Mouse (Mus musculus): Measurements from ENCODE around the gene Prdx5. TPM values are rescaled to one million over a fixed set of nuclear protein-coding genes. Genes with fewer than 3 reads are reported as not detected.
A peak's percentile ranks its signal among the peaks of the same experiment; 100 is the strongest.

Prdx5 gene
- polyA plus RNA-seq, 1 experiment: 2,285 TPM

GRCm38 (mm10) chr19:6877965-6878364, 31.9 kb downstream of the Prdx5 start:
- TF ChIP-seq POLR2A (IDR thresholded peaks at IDR 0.05; ENCODE audit: low read depth, low read length) (no peak), CTCF (conservative IDR thresholded peaks at IDR 0.05; ENCODE audit: insufficient read depth, insufficient read length, low read depth, low read length) (no peak)
- no peak overlapping the region for H3K27ac ChIP-seq (ENCODE audit: insufficient read depth, low read depth, low read length)
- H3K4me3 ChIP-seq (ENCODE audit: insufficient read depth, low read depth, low read length): no peak overlapping the region
- DNase-seq: no peak
- no peaks in the 10 kb centered on the region for H3K27me3 ChIP-seq (replicated peaks; ENCODE audit: control insufficient read depth, insufficient read depth, low read length)
- H3K4me1 ChIP-seq (ENCODE audit: control insufficient read depth, insufficient read depth, low read length): no peaks in the 10 kb centered on the region
- WGBS: 88% methylated on average over 4 of the region's 4 CpGs
- no peaks in the 10 kb centered on the region for H3K36me3 ChIP-seq (ENCODE audit: control insufficient read depth, insufficient read depth, low read length)

GRCm38 (mm10) chr19:6876799-6877198, 33.1 kb downstream of the Prdx5 start:
- TF ChIP-seq POLR2A (IDR thresholded peaks at IDR 0.05; ENCODE audit: low read depth, low read length) (no peak), CTCF (conservative IDR thresholded peaks at IDR 0.05; ENCODE audit: insufficient read depth, insufficient read length, low read depth, low read length) (no peak)
- Histone ChIP-seq H3K36me3 (ENCODE audit: control insufficient read depth, insufficient read depth, low read length) (no peaks in the 10 kb centered on the region), H3K4me3 (ENCODE audit: insufficient read depth, low read depth, low read length) (no peak overlapping the region), H3K4me1 (ENCODE audit: control insufficient read depth, insufficient read depth, low read length) (peaks cover 5% of the 10 kb centered on the region), H3K27me3 (replicated peaks; ENCODE audit: control insufficient read depth, insufficient read depth, low read length) (no peaks in the 10 kb centered on the region), H3K27ac (ENCODE audit: insufficient read depth, low read depth, low read length) (no peak overlapping the region)
- DNase-seq: no peak

- H3K36me3 ChIP-seq (ENCODE audit: control insufficient read depth, insufficient read depth, low read length): no peaks in the 10 kb centered on the region
- WGBS: 84% methylated on average over 6 of the region's 6 CpGs
- H3K27ac ChIP-seq (ENCODE audit: insufficient read depth, low read depth, low read length): no peak overlapping the region
- no peaks in the 10 kb centered on the region for H3K27me3 ChIP-seq (replicated peaks; ENCODE audit: control insufficient read depth, insufficient read depth, low read length)
- TF ChIP-seq POLR2A (IDR thresholded peaks at IDR 0.05; ENCODE audit: low read depth, low read length) (no peak), CTCF (conservative IDR thresholded peaks at IDR 0.05; ENCODE audit: insufficient read depth, insufficient read length, low read depth, low read length) (no peak)
- no peak overlapping the region for H3K4me3 ChIP-seq (ENCODE audit: insufficient read depth, low read depth, low read length)
- no peak for DNase-seq
- peaks cover 15% of the 10 kb centered on the region for H3K4me1 ChIP-seq (ENCODE audit: control insufficient read depth, insufficient read depth, low read length)
These were observed 34.1 kb downstream of the Prdx5 start for GRCm38 (mm10) chr19:6875834-6876233.

- TF ChIP-seq POLR2A (IDR thresholded peaks at IDR 0.05; ENCODE audit: low read depth, low read length): no peak
- no peak for TF ChIP-seq CTCF (conservative IDR thresholded peaks at IDR 0.05; ENCODE audit: insufficient read depth, insufficient read length, low read depth, low read length)
- Histone ChIP-seq H3K27me3 (replicated peaks; ENCODE audit: control insufficient read depth, insufficient read depth, low read length) (no peaks in the 10 kb centered on the region), H3K27ac (ENCODE audit: insufficient read depth, low read depth, low read length) (no peak overlapping the region), H3K4me3 (ENCODE audit: insufficient read depth, low read depth, low read length) (no peak overlapping the region), H3K4me1 (ENCODE audit: control insufficient read depth, insufficient read depth, low read length) (peaks cover 17% of the 10 kb centered on the region), H3K36me3 (ENCODE audit: control insufficient read depth, insufficient read depth, low read length) (no peaks in the 10 kb centered on the region)
- DNase-seq: no peak
- 84% methylated on average over 1 of the region's 1 CpGs for WGBS
These were observed 35.6 kb downstream of the Prdx5 start for GRCm38 (mm10) chr19:6874257-6874656.

GRCm38 (mm10) chr19:6872701-6873100, 37.2 kb downstream of the Prdx5 start:
- Histone ChIP-seq H3K4me1 (ENCODE audit: control insufficient read depth, insufficient read depth, low read length) (peaks cover 20% of the 10 kb centered on the region), H3K36me3 (ENCODE audit: control insufficient read depth, insufficient read depth, low read length) (no peaks in the 10 kb centered on the region), H3K4me3 (ENCODE audit: insufficient read depth, low read depth, low read length) (no peak overlapping the region), H3K27ac (ENCODE audit: insufficient read depth, low read depth, low read length) (no peak overlapping the region; the same call in 1 of the 2 replicates), H3K27me3 (replicated peaks; ENCODE audit: control insufficient read depth, insufficient read depth, low read length) (no peaks in the 10 kb centered on the region)
- no peak for TF ChIP-seq CTCF (conservative IDR thresholded peaks at IDR 0.05; ENCODE audit: insufficient read depth, insufficient read length, low read depth, low read length)
- TF ChIP-seq POLR2A (IDR thresholded peaks at IDR 0.05; ENCODE audit: low read depth, low read length): no peak
- DNase-seq: no peak
- WGBS: 67% methylated on average over 3 of the region's 3 CpGs

- DNase-seq: peak; percentile 95
- peaks cover 20% of the 10 kb centered on the region for H3K4me1 ChIP-seq (ENCODE audit: control insufficient read depth, insufficient read depth, low read length)
- no peaks in the 10 kb centered on the region for H3K27me3 ChIP-seq (replicated peaks; ENCODE audit: control insufficient read depth, insufficient read depth, low read length)
- TF ChIP-seq POLR2A (IDR thresholded peaks at IDR 0.05; ENCODE audit: low read depth, low read length) (no peak), CTCF (conservative IDR thresholded peaks at IDR 0.05; ENCODE audit: insufficient read depth, insufficient read length, low read depth, low read length) (peak; percentile 84)
- H3K27ac ChIP-seq (ENCODE audit: insufficient read depth, low read depth, low read length): peak overlapping the region; percentile 78
- WGBS: 27% methylated on average over 5 of the region's 5 CpGs
- H3K4me3 ChIP-seq (ENCODE audit: insufficient read depth, low read depth, low read length): no peak overlapping the region
- H3K36me3 ChIP-seq (ENCODE audit: control insufficient read depth, insufficient read depth, low read length): no peaks in the 10 kb centered on the region
These were observed 38.2 kb downstream of the Prdx5 start for GRCm38 (mm10) chr19:6871574-6872271.

- H3K27me3 ChIP-seq (replicated peaks; ENCODE audit: control insufficient read depth, insufficient read depth, low read length): no peaks in the 10 kb centered on the region
- H3K36me3 ChIP-seq (ENCODE audit: control insufficient read depth, insufficient read depth, low read length): no peaks in the 10 kb centered on the region
- WGBS: 4% methylated on average over 5 of the region's 5 CpGs
- TF ChIP-seq CTCF (conservative IDR thresholded peaks at IDR 0.05; ENCODE audit: insufficient read depth, insufficient read length, low read depth, low read length) (no peak), POLR2A (IDR thresholded peaks at IDR 0.05; ENCODE audit: low read depth, low read length) (no peak)
- H3K4me1 ChIP-seq (ENCODE audit: control insufficient read depth, insufficient read depth, low read length): peaks cover 20% of the 10 kb centered on the region
- peak; percentile 86 for DNase-seq
- peak overlapping the region; percentile 45 for H3K4me3 ChIP-seq (ENCODE audit: insufficient read depth, low read depth, low read length)
- peak overlapping the region; percentile 95 for H3K27ac ChIP-seq (ENCODE audit: insufficient read depth, low read depth, low read length)
These were observed 40.6 kb downstream of the Prdx5 start for GRCm38 (mm10) chr19:6869355-6869754.
